In the genomic region with DNA sequence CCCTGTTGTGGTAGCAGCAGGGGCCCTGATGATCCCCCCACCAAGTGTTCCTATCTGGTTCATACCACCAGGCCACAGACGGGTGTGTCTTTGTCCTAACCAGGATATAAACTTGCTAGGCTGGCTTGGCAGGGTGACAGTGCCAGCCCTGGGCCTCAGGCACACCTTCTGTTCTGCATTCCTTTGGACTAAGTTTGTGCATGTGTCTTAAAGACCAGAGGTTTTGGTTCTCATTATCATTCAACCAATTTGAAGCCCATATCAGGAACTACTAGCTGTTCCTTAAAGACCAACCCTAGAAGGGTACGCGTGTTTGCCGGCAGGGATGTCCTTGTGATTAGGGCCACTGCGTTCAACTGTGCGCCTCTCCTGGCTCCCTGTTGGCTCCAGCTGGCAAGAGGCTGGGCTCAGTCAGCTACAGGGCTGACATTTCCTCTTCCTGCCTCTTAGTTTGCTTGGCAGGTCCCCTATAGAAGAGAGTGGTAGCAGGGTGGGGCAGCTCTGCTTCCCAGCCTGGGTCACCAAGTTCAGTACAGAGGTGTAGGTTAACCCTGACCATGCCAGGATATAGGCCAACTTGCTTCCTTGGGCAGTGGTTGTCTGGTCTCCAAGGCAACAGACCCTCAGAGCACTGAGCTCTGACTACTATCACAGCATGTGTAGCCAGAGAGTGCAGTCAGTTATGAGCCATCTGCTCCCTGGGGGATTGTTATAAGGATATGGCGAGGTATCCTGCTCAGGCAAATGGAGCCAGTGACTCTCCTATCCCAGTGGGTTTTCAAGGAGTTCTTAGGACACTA, we compare ENCODE assay signal across 10 mouse cellular contexts. TPM values are rescaled to one million over a fixed set of nuclear protein-coding genes. Genes with fewer than 3 reads are reported as not detected.
A peak's percentile ranks its signal among the peaks of the same experiment; 100 is the strongest.
DNase-seq lines count a peak whose midpoint lies in the region; ATAC-seq and TF ChIP-seq lines count a peak whose summit lies in the region.
"Had no signal": no experiment of that assay in that cellular context is flagged by ENCODE, and none has a peak within 500 bp of the region (broad histone marks: within the 10 kb centered on the region; RNA-seq: fewer than 3 reads in every experiment).

No protein-coding gene starts in this region.

- H3K4me3 ChIP-seq in left cerebral cortex, adult 2 months, result no peak overlapping the region
- H3K4me3 ChIP-seq in kidney, embryonic 15.5 days (replicated peaks), result no peak overlapping the region

- H3K9ac ChIP-seq in kidney, embryonic 15.5 days, result no peak overlapping the region

- ATAC-seq in kidney, embryonic 15.5 days (replicated peaks; ENCODE audit: low FRiP score), result no peak; the same call in 1 of the 2 replicates
- ATAC-seq in CD4-positive, CD25-positive, alpha-beta regulatory T cell, adult 4 months, result no peak

- no peaks in the 10 kb centered on the region for H3K9me3 ChIP-seq in kidney, embryonic 15.5 days (replicated peaks)

- 55% methylated on average over 7 of the region's 7 CpGs for WGBS in kidney, embryonic 15.5 days

- peak overlapping the region; percentile 36; the same call in 1 of the 2 replicates for H3K27ac ChIP-seq in left cerebral cortex, adult 2 months
- H3K27ac ChIP-seq in kidney, embryonic 15.5 days, result 0 out of 2 replicates have a peak overlapping the region, but pooled peaks have one; percentile 61

- DNase-seq in left cerebral cortex, adult 2 months (ENCODE audit: extremely low spot score in 1 of 2, low spot score in 2 of 2), result no peak
- no peak for DNase-seq in left cerebral cortex, postnatal 14 days (ENCODE audit: low spot score in 2 of 2)
- peak; percentile 74 to 76 for DNase-seq in cerebellum, postnatal 25 days
- DNase-seq in lung, postnatal 36 days, result peak; percentile 81
- DNase-seq in gastrocnemius, adult 18-20 months (ENCODE audit: low spot score), result no peak
- no peak for DNase-seq in gastrocnemius, postnatal 36 days

- peaks cover 44% of the 10 kb centered on the region for H3K27me3 ChIP-seq in kidney, embryonic 15.5 days

- TF ChIP-seq CTCF in left cerebral cortex, adult 2 months (IDR thresholded peaks at IDR 0.05), result no peak

- no peak overlapping the region for H3K4me2 ChIP-seq in kidney, embryonic 15.5 days

- peaks cover 28% of the 10 kb centered on the region for H3K4me1 ChIP-seq in kidney, embryonic 15.5 days

- H3K36me3 ChIP-seq in kidney, embryonic 15.5 days, result peaks cover 45% of the 10 kb centered on the region

- intact Hi-C loops in left cerebral cortex, adult 2 months (cut with DNase I), result no loop called here
- intact Hi-C loops in left cerebral cortex, postnatal 14 days (cut with DNase I), result no loop called here
- intact Hi-C loops in gastrocnemius, postnatal 36 days (cut with DNase I), result loop anchor here (5.0 kb wide), 1 partner anchor 40 kb away; no protein-coding TSS in a partner anchor

RNA-seq across cellular contexts. Expression of a gene that starts 0.9 kb away (rescaled TPM):
- total RNA-seq in left cerebral cortex, adult 2 months (2021), result not detected
- total RNA-seq in left cerebral cortex, postnatal 14 days (2021), result not detected
- not detected in 2 replicates for polyA plus RNA-seq in kidney, embryonic 15.5 days (2015; fragmentation: Nextera tagmentation; extraction: Ambion mirVana)
- polyA plus RNA-seq in CD4-positive, CD25-positive, alpha-beta regulatory T cell, adult 4 months (2017; shearing (Covaris generic)), result not detected
- not detected for total RNA-seq in gastrocnemius, adult 18-20 months (2021)
- total RNA-seq in gastrocnemius, postnatal 36 days (2021), result not detected
- total RNA-seq: left cerebral cortex, postnatal 25 days had no signal
- polyA plus RNA-seq: forebrain, embryonic 11.5 days had no signal

RNA-seq across cellular contexts. Expression of a gene that starts 2.7 kb away (rescaled TPM):
- not detected for total RNA-seq in left cerebral cortex, adult 2 months (2021)
- total RNA-seq in left cerebral cortex, postnatal 14 days (2021), result not detected
- 0.46 TPM in 1 of 2 replicates, not detected in the other for polyA plus RNA-seq in kidney, embryonic 15.5 days (2015; fragmentation: Nextera tagmentation; extraction: Ambion mirVana)
- not detected for polyA plus RNA-seq in CD4-positive, CD25-positive, alpha-beta regulatory T cell, adult 4 months (2017; shearing (Covaris generic))
- total RNA-seq in gastrocnemius, adult 18-20 months (2021), result not detected
- not detected for total RNA-seq in gastrocnemius, postnatal 36 days (2021)
- total RNA-seq: left cerebral cortex, postnatal 25 days had no signal
- polyA plus RNA-seq: forebrain, embryonic 11.5 days had no signal

RNA-seq across cellular contexts. Expression of a gene that starts 14.8 kb away (rescaled TPM):
- 10 to 100 TPM; 87.1 to 90.3 TPM for total RNA-seq in left cerebral cortex, adult 2 months (2021)
- 10 to 100 TPM; 69.8 to 73.2 TPM for total RNA-seq in left cerebral cortex, postnatal 14 days (2021)
- 123 and 129 TPM in 2 replicates for polyA plus RNA-seq in kidney, embryonic 15.5 days (2015; fragmentation: Nextera tagmentation; extraction: Ambion mirVana)
- 10 to 100 TPM; 34.8 to 54.1 TPM for polyA plus RNA-seq in CD4-positive, CD25-positive, alpha-beta regulatory T cell, adult 4 months (2017; shearing (Covaris generic))
- 10 to 100 TPM; 27.6 to 30.4 TPM for total RNA-seq in gastrocnemius, adult 18-20 months (2021)
- 10 to 100 TPM; 27.0 to 27.8 TPM for total RNA-seq in gastrocnemius, postnatal 36 days (2021)

RNA-seq across cellular contexts. Expression of a gene that starts 14.8 kb away (rescaled TPM):
- 10 to 100 TPM; 65.6 to 65.9 TPM for total RNA-seq in left cerebral cortex, adult 2 months (2021)
- 10 to 100 TPM; 70.9 to 72.1 TPM for total RNA-seq in left cerebral cortex, postnatal 14 days (2021)
- polyA plus RNA-seq in kidney, embryonic 15.5 days (2015; fragmentation: Nextera tagmentation; extraction: Ambion mirVana), result 204 and 207 TPM in 2 replicates
- polyA plus RNA-seq in CD4-positive, CD25-positive, alpha-beta regulatory T cell, adult 4 months (2017; shearing (Covaris generic)), result 100 to 1,000 TPM; 124 to 131 TPM
- total RNA-seq in gastrocnemius, adult 18-20 months (2021), result 10 to 100 TPM; 27.9 to 30.9 TPM
- total RNA-seq in gastrocnemius, postnatal 36 days (2021), result 10 to 100 TPM; 25.8 to 25.9 TPM

RNA-seq across cellular contexts. Expression of a gene that starts 24.6 kb away (rescaled TPM):
- total RNA-seq in left cerebral cortex, adult 2 months (2021), result 10 to 100 TPM; 20.9 to 21.8 TPM
- total RNA-seq in left cerebral cortex, postnatal 14 days (2021), result 10 to 100 TPM; 14.2 to 15.7 TPM
- 9.2 and 11.3 TPM in 2 replicates for polyA plus RNA-seq in kidney, embryonic 15.5 days (2015; fragmentation: Nextera tagmentation; extraction: Ambion mirVana)
- 1 to 10 TPM; 1.8 to 3.8 TPM for polyA plus RNA-seq in CD4-positive, CD25-positive, alpha-beta regulatory T cell, adult 4 months (2017; shearing (Covaris generic))
- total RNA-seq in gastrocnemius, adult 18-20 months (2021), result 1 to 10 TPM; 2.9 to 3.8 TPM
- 1 to 10 TPM; 3.8 to 4.5 TPM for total RNA-seq in gastrocnemius, postnatal 36 days (2021)

Comparison
In these comparisons a context has a peak if more than half of its experiments do, and no peak if none do; other contexts are left out.
1. DNase-seq: peak in cerebellum, postnatal 25 days (2 of 2) and lung, postnatal 36 days (single experiment); none in left cerebral cortex, adult 2 months (0 of 2), left cerebral cortex, postnatal 14 days (0 of 2), gastrocnemius, adult 18-20 months (single experiment) and gastrocnemius, postnatal 36 days (0 of 2).